ENCODE assay signal across 26 mouse cellular contexts in the genomic region with DNA sequence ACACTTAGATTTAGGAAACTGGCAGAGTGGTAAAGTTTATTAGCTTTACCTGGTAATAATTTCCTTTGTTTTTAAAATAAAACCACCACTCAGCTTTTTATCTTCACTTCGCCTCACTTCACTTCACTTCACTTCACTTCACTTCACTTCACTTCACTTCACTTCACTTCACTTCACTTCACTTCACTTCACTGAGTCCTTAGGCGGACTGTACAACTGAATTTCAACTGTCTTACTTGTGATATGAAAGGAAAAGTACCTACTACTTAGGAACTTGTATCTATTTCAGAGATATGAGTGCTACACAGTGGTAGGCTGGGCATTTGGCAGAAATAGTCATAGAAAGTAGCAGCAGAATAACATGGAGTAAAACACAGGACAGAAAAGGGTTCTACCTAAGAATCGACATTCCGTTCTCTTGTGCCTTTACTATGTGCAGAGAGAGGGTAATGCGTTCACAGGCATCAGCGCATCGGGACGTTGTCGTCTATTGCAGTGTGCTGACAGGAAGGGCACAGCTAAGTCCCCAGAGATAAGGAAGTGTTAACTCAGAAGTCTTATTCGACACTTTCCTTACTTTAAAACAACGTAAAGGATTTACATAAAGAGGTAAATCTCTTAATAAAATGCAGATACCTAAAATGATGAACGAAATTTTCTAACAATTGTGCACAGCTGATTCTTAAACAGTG. TPM values are rescaled to one million over a fixed set of nuclear protein-coding genes. Genes with fewer than 3 reads are reported as not detected.
A peak's percentile ranks its signal among the peaks of the same experiment; 100 is the strongest.
DNase-seq lines count a peak whose midpoint lies in the region; ATAC-seq and TF ChIP-seq lines count a peak whose summit lies in the region.
"Had no signal": no experiment of that assay in that cellular context is flagged by ENCODE, and none has a peak within 500 bp of the region (broad histone marks: within the 10 kb centered on the region; RNA-seq: fewer than 3 reads in every experiment).

No protein-coding gene starts in this region.

- 80% methylated on average over 12 of the region's 12 CpGs for WGBS in lung, postnatal 0 days
- WGBS in lung, adult 2 months, result 72% methylated on average over 12 of the region's 12 CpGs
- 90% methylated on average over 12 of the region's 12 CpGs for WGBS in midbrain, embryonic 11.5 days
- WGBS in midbrain, embryonic 13.5 days, result 90% methylated on average over 12 of the region's 12 CpGs

- H3K4me2 ChIP-seq in lung, postnatal 0 days (replicated peaks; ENCODE audit: low read depth, low read length), result no peak overlapping the region
- H3K4me2 ChIP-seq in midbrain, embryonic 11.5 days, result no peak overlapping the region
- H3K4me2 ChIP-seq in midbrain, embryonic 13.5 days (replicated peaks), result no peak overlapping the region
- H3K4me2 ChIP-seq: forebrain, embryonic 13.5 days; heart, embryonic 12.5 days; heart, embryonic 15.5 days; hindbrain, embryonic 14.5 days had no signal

- peak; percentile 63 for DNase-seq in heart, adult 11 months
- no peak for DNase-seq in heart, postnatal 10 days
- peak; percentile 48 for DNase-seq in lung, postnatal 0 days (ENCODE audit: low spot score)
- no peak for DNase-seq in lung, adult 2 months
- DNase-seq in midbrain, embryonic 11.5 days (ENCODE audit: low spot score, missing footprints), result peak; percentile 75
- peak; percentile 22 for DNase-seq in splenic B cell, adult 2 months (ENCODE audit: low read depth, low spot score)
- DNase-seq in spleen, adult 12 weeks (ENCODE audit: low spot score), result no peak
- DNase-seq: adrenal gland, postnatal 10 days; B cell, adult 2 months; cerebellum, adult 18-20 months; cerebellum, adult 9-10 months; cerebellum, postnatal 14 days; gastrocnemius, postnatal 10 days; heart, adult 18-20 months; heart, postnatal 14 days; heart, postnatal 4 days had no signal

- no peaks in the 10 kb centered on the region for H3K4me1 ChIP-seq in lung, postnatal 0 days (ENCODE audit: insufficient read depth, low read depth, low read length)
- H3K4me1 ChIP-seq in lung, adult 2 months (ENCODE audit: control insufficient read depth, insufficient read depth, low read length), result no peaks in the 10 kb centered on the region
- no peaks in the 10 kb centered on the region for H3K4me1 ChIP-seq in midbrain, embryonic 11.5 days (ENCODE audit: control insufficient read depth, insufficient read depth, low read length)
- no peaks in the 10 kb centered on the region for H3K4me1 ChIP-seq in midbrain, embryonic 13.5 days (replicated peaks)
- H3K4me1 ChIP-seq: forebrain, embryonic 10.5 days; forebrain, embryonic 13.5 days; heart, embryonic 12.5 days; heart, embryonic 15.5 days had no signal

- TF ChIP-seq POLR2A in lung, adult 2 months (IDR thresholded peaks at IDR 0.05; ENCODE audit: borderline replicate concordance, extremely low read depth, low read depth, low read length), result no peak

- ATAC-seq in lung, postnatal 0 days, result peak; percentile 87
- ATAC-seq in midbrain, embryonic 11.5 days (ENCODE audit: low FRiP score), result no peak
- no peak for ATAC-seq in midbrain, embryonic 13.5 days
- ATAC-seq: forebrain, embryonic 13.5 days; forebrain, embryonic 16.5 days; Patski had no signal

- H3K4me3 ChIP-seq in lung, postnatal 0 days (ENCODE audit: low read depth, low read length), result no peak overlapping the region
- no peak overlapping the region for H3K4me3 ChIP-seq in lung, adult 2 months (replicated peaks; ENCODE audit: extremely low read depth, low read depth, low read length)
- H3K4me3 ChIP-seq in midbrain, embryonic 11.5 days (ENCODE audit: low read depth, low read length), result no peak overlapping the region
- H3K4me3 ChIP-seq in midbrain, embryonic 13.5 days (replicated peaks), result no peak overlapping the region
- H3K4me3 ChIP-seq: forebrain, embryonic 10.5 days; forebrain, embryonic 13.5 days; heart, embryonic 12.5 days; heart, embryonic 15.5 days had no signal

- H3K27ac ChIP-seq in lung, postnatal 0 days (ENCODE audit: low read length), result no peak overlapping the region
- H3K27ac ChIP-seq in midbrain, embryonic 11.5 days (ENCODE audit: low read depth, low read length), result no peak overlapping the region
- H3K27ac ChIP-seq in midbrain, embryonic 13.5 days, result no peak overlapping the region
- H3K27ac ChIP-seq: forebrain, embryonic 10.5 days; forebrain, embryonic 13.5 days; heart, embryonic 15.5 days; hindbrain, embryonic 14.5 days had no signal

- H3K36me3 ChIP-seq in lung, postnatal 0 days (ENCODE audit: insufficient read depth, low read length), result 0 out of 2 replicates have a peak, but pooled peaks cover 7% of the 10 kb centered on the region
- H3K36me3 ChIP-seq in midbrain, embryonic 11.5 days (ENCODE audit: control insufficient read depth, insufficient read depth, low read length), result no peaks in the 10 kb centered on the region; the same call in 1 of the 2 replicates
- H3K36me3 ChIP-seq in midbrain, embryonic 13.5 days, result peaks cover 32% of the 10 kb centered on the region
- 0 out of 2 replicates have a peak, but pooled peaks cover 2% of the 10 kb centered on the region for H3K36me3 ChIP-seq in splenic B cell, adult 2 months (ENCODE audit: control insufficient read depth, insufficient read depth, low read length, poor library complexity, severe bottlenecking)

- H3K9ac ChIP-seq in lung, postnatal 0 days (replicated peaks; ENCODE audit: low read depth), result no peak overlapping the region
- H3K9ac ChIP-seq in midbrain, embryonic 11.5 days (ENCODE audit: low read length), result no peak overlapping the region
- no peak overlapping the region for H3K9ac ChIP-seq in midbrain, embryonic 13.5 days (replicated peaks)
- H3K9ac ChIP-seq: forebrain, embryonic 13.5 days; heart, embryonic 12.5 days; heart, embryonic 15.5 days; hindbrain, embryonic 14.5 days had no signal

- intact Hi-C loops in heart, postnatal 10 days (cut with DNase I), result no loop called here

- H3K27me3 ChIP-seq in lung, postnatal 0 days (replicated peaks; ENCODE audit: insufficient read depth, low read length), result no peaks in the 10 kb centered on the region
- H3K27me3 ChIP-seq in midbrain, embryonic 11.5 days (ENCODE audit: control insufficient read depth, insufficient read depth, low read length), result no peaks in the 10 kb centered on the region
- no peaks in the 10 kb centered on the region for H3K27me3 ChIP-seq in midbrain, embryonic 13.5 days
- no peaks in the 10 kb centered on the region for H3K27me3 ChIP-seq in splenic B cell, adult 2 months (ENCODE audit: control insufficient read depth, insufficient read depth, low read length, poor library complexity, severe bottlenecking)
- H3K27me3 ChIP-seq: CH12.LX; forebrain, embryonic 13.5 days; heart, embryonic 12.5 days; heart, embryonic 15.5 days; Patski had no signal

- TF ChIP-seq EP300 in lung, postnatal 0 days (IDR thresholded peaks at IDR 0.05), result no peak

- no peaks in the 10 kb centered on the region for H3K9me3 ChIP-seq in lung, postnatal 0 days (ENCODE audit: low read length)
- H3K9me3 ChIP-seq in midbrain, embryonic 11.5 days (ENCODE audit: control insufficient read depth, low read length), result no peaks in the 10 kb centered on the region
- H3K9me3 ChIP-seq in midbrain, embryonic 13.5 days, result no peaks in the 10 kb centered on the region
- H3K9me3 ChIP-seq: forebrain, embryonic 10.5 days; forebrain, embryonic 13.5 days; G1E; heart, embryonic 12.5 days; heart, embryonic 15.5 days had no signal

- TF ChIP-seq CTCF in lung, postnatal 0 days (IDR thresholded peaks at IDR 0.05), result no peak
- TF ChIP-seq CTCF in lung, adult 2 months (IDR thresholded peaks at IDR 0.05; ENCODE audit: insufficient read depth, low read length), result no peak

RNA-seq across cellular contexts. Expression of a gene that starts 42.7 kb away (rescaled TPM):
- 10 to 100 TPM; 14.9 to 15.4 TPM for total RNA-seq in heart, postnatal 10 days (2021)
- 4.3 and 7.2 TPM in 2 replicates for polyA plus RNA-seq in lung, postnatal 0 days (2015; fragmentation: Nextera tagmentation; extraction: Ambion mirVana)
- 5.1 and 8.4 TPM in 2 replicates for polyA plus RNA-seq in lung, adult 2 months (2012; rRNA removed)
- 14.1 and 17.1 TPM in 2 replicates for polyA plus RNA-seq in midbrain, embryonic 11.5 days (2014; fragmentation: Nextera tagmentation; extraction: Ambion mirVana)
- polyA plus RNA-seq in midbrain, embryonic 13.5 days (2015; fragmentation: Nextera tagmentation; extraction: Ambion mirVana), result 10.3 and 10.8 TPM in 2 replicates

RNA-seq across cellular contexts. Expression of a gene that starts 42.8 kb away (rescaled TPM):
- total RNA-seq in heart, postnatal 10 days (2021), result 1 to 10 TPM; 3.9 to 4.3 TPM
- polyA plus RNA-seq in lung, postnatal 0 days (2015; fragmentation: Nextera tagmentation; extraction: Ambion mirVana), result 4.4 and 4.8 TPM in 2 replicates
- polyA plus RNA-seq in lung, adult 2 months (2012; rRNA removed), result 4.3 and 4.8 TPM in 2 replicates
- 5.3 and 7.6 TPM in 2 replicates for polyA plus RNA-seq in midbrain, embryonic 11.5 days (2014; fragmentation: Nextera tagmentation; extraction: Ambion mirVana)
- 4.8 and 5.1 TPM in 2 replicates for polyA plus RNA-seq in midbrain, embryonic 13.5 days (2015; fragmentation: Nextera tagmentation; extraction: Ambion mirVana)

Comparison
In these comparisons a context has a peak if more than half of its experiments do, and no peak if none do; other contexts are left out.
1. DNase-seq: peak in heart, adult 11 months (single experiment), lung, postnatal 0 days (single experiment), midbrain, embryonic 11.5 days (single experiment) and splenic B cell, adult 2 months (single experiment); none in heart, postnatal 10 days (0 of 2), lung, adult 2 months (single experiment) and spleen, adult 12 weeks (single experiment).